Mouse (Mus musculus) liver, postnatal 0 days (tissue): ENCODE data around the gene Ackr3.

Experiments used
- CTCF ChIP-seq: sonication (generic); IDR thresholded peaks from 2 replicates; pipeline ENCODE4 v1.5.1; 2016; ENCODE audit warnings: antibody characterized with exemption, low read depth
- EP300 ChIP-seq: IDR thresholded peaks from 2 replicates; pipeline ENCODE4 v1.6.1; 2016; ENCODE audit warnings: antibody characterized with exemption, low read depth, mild to moderate bottlenecking

DNA sequence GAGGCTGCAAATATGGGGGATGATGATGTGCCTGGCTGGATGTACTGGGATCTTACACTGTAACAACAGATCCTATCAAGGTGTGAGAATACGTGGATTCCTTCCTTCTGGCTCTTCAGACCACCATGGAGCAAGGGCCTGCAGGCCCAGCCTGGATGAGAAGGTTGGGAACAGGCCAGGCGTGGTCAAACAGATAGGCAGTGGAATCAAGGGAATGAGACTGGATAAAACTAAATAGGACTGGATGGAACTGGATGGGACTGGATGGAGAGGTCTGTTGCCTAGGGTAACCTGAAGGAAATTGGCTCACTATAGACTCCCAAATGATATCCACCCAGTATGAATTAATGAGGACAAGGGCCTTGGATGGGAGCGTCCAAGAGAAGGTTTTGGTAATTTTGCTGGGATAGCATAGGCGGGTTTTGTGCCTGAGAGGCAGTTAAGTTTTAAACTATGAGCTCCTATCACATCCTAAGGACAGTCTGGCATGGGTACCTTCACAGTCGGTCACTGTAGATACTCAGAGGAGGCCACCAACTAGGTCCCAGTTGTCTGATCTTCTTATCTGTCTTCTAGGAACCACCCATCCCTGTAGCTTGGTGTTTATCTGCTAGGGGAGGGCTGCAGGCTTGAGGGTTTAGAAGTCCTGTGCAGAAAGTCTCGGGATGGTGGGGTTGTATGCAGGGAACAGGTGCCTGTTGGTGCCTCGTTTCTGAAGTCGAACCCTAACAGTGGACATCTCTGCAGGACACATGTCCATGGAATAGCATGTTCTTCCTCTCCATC is 44.2 kb downstream of the Ackr3 start:
- no peak for TF ChIP-seq CTCF
- peak; percentile 87 for TF ChIP-seq EP300
